Mouse (Mus musculus): Measurements from ENCODE around the gene Cops2.
A peak's percentile ranks its signal among the peaks of the same experiment; 100 is the strongest.

The Cops2 gene

GRCm38 (mm10) chr2:125858521-125859280 is at the start of gene Cops2, which contains the start of gene Galk2:
Cops2 (minus strand) TSS chr2:125859139.
Galk2 (plus strand) TSS chr2:125859109.
- DNase-seq (ENCODE audit: low spot score): peak; percentile 92

DNA sequence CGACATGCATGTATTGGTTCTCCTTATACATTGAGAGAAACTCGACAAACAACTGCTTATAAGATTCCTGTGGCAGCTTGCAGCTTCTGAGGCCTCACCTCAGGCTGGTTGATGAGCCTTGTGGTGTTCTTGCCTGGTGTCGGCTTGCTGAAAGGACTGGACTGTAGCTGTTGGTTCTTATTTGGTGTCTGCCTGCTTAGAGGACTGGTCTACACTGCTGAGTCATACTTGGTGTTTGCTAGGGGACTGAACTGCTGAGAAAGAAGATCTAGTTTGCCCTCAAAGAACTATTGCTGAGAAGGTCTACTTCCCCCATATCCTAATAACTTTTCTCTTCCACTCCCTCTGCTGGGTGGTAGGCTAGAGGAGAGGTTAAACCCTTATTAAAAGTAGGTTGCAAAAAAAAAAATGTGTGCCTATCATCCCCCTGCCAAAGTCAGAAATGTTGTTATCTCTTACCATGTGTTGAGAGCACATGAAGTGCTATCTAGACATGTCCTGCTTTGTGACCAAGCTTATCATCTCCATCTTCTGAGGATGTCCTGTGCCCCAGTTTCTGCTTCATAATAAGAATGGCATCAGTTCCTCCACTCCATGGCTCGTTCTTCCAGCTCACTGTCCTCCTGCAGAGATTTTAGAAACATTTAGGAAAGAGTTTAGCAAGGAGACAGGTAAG is 48.8 kb upstream of the Cops2 start:
- DNase-seq (ENCODE audit: low spot score): no peak

- no peak for DNase-seq (ENCODE audit: low spot score)
Observed at GRCm38 (mm10) chr2:125906407-125907066, 47.6 kb upstream of the Cops2 start.

DNA sequence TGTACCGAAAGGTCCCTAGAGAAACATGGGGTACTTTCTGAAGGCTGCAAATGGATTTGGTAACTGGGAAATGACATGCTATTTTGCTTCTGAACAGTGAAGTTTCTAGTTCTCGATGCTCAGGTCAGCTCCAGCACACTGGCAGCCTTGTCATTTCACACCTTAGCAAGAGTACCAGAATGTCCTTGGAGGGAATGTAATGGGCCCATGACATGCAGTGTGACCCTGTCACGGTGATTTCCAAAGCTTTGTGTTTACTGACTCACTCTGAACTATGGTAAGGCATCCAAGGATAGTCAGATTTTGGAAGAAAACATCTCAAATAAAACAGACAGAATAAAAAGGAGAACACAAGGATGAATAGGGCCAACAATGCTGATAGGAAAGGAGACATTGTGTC is 42.5 kb upstream of the Cops2 start:
- no peak for DNase-seq (ENCODE audit: low spot score)

GRCm38 (mm10) chr2:125900797-125901410 is 42.0 kb upstream of the Cops2 start:
- DNase-seq (ENCODE audit: low spot score): no peak

DNA sequence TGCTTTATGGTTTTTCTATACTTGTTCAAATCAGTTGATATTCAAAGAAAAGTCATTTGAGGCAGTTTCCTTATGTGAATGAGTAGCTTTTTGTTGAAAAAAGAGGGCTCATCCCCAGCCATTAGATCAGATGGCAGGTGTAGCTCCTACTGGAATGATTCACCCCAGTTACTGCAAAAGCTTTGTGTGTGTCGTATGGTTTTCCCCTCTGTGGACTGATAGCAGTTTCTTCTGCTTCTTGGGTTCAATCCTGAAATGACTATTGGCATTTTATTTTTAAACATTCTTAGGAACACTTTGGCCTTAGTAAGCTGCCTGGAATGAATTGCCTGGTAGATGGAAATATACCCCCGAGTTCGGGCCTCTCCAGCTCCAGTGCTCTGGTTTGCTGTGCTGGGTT is 37.4 kb upstream of the Cops2 start:
- no peak for DNase-seq (ENCODE audit: low spot score)

GRCm38 (mm10) chr2:125895099-125895498 is 36.2 kb upstream of the Cops2 start:
- DNase-seq (ENCODE audit: low spot score): no peak

GRCm38 (mm10) chr2:125893096-125893495 is 34.2 kb upstream of the Cops2 start:
- DNase-seq (ENCODE audit: low spot score): no peak

GRCm38 (mm10) chr2:125885891-125886576 is 27.1 kb upstream of the Cops2 start:
- DNase-seq (ENCODE audit: low spot score): no peak

DNA sequence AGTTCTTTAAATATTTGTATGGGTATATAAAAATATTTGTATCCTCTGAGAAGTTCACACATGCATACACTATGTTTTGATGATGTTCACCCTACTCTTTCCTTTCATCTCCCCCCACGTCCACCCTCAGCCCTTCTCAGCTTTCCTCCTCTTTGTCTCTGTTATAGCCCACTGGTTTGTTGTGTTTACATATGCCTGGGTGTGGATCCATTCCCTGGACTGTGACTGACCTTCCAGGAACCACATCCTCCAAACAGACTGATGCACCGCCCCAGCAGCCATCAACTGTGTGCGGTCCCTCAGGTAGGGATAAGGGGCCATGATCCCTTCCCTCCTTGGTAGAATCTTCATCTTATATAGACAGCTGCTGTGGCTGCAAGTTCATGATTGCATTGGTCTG is 11.2 kb upstream of the Cops2 start:
- no peak for DNase-seq (ENCODE audit: low spot score)

- no peak for DNase-seq (ENCODE audit: low spot score)
Observed at GRCm38 (mm10) chr2:125868301-125868700, 9.4 kb upstream of the Cops2 start.

DNA sequence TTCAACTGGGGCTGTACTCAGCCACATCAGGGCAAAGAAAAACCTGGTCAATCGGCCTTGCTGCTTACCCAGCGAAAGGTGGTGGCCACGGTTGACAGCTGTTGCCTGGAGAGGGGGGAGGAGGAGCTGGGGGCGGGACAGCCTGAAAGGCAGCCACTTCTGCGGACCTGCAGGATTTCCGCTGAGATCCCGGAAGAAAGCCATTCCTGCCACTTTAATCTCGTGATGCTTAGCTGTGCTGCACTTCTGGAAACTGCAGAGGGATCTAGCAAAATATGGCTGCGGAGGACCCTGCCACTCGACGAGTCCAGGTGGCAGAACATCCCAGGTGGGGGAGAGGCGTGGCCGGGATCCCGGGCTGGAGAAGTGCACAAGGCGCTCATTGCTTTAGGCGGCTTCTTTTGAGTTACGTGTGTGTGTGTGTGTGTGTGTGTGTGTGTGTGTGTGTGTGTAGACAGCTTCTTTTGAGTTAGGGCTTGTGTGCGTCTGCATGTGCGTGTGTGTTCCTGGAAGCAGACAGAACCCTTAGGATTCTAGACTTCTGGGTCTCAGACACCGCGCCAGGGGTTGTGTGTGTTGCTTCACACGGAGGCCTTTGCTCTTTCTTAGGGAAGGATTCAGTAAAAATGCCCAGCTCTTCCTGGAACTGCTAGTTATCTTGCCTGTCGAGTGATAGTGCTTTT is 7.3 kb upstream of the Cops2 start:
- no peak for DNase-seq (ENCODE audit: low spot score)

- no peak for DNase-seq (ENCODE audit: low spot score)
Observed at GRCm38 (mm10) chr2:125865585-125865984, 6.6 kb upstream of the Cops2 start.

- no peak for DNase-seq (ENCODE audit: low spot score)
Observed at GRCm38 (mm10) chr2:125864551-125864950, 5.6 kb upstream of the Cops2 start.

DNA sequence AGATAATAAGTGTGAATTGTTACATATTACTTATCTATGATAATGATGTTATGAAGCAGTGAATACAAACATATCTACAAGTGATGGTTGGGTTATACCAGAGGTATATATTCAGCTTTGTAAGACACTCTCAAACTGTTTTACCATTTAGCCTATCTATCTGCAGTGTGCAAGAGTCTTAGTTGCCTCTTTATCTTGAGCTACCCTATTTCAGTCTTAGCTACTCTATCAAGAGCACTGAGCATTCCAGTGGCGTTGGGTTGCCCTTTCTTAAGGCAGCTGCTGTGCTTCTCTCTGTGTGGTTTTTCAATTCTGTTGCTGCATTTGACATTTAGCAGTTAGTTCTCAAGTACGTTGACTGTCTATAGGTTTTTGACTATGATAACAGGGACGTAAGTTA is 4.9 kb upstream of the Cops2 start:
- no peak for DNase-seq (ENCODE audit: low spot score)

GRCm38 (mm10) chr2:125857707-125858106 is 1.2 kb downstream of the Cops2 start:
- no peak for DNase-seq (ENCODE audit: low spot score)

- DNase-seq (ENCODE audit: low spot score): no peak
Observed at GRCm38 (mm10) chr2:125851237-125851636, 7.7 kb downstream of the Cops2 start.

DNA sequence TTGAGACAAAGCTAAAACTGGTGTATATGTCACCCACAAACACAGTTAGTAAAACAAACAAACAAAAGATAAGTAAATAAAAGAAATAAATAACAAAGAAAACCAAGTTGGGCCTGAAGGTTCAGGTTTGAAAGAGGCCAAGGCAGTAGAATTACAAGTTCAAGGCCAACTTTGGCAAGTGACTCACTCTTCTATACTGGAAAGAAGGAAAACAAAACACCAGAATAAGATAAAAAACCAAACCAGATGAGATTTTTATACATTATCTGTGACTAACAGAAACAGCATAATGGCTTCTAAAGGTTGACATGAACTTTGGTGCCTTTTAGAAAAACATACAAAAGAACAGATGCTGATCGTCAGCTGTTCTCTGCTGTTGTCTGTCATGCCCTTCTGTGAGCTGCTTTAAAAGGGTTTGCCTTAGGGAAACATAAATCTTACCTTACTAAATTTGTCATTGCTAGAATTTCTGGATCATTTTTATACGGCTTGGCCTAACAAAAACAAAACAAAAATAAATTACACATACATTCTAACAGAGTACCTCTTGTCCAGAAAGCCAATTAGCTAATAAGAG is 20.1 kb downstream of the Cops2 start:
- DNase-seq (ENCODE audit: low spot score): no peak

GRCm38 (mm10) chr2:125838091-125838490 is 20.8 kb downstream of the Cops2 start:
- no peak for DNase-seq (ENCODE audit: low spot score)

- no peak for DNase-seq (ENCODE audit: low spot score)
Observed at GRCm38 (mm10) chr2:125829924-125830323, 29.0 kb downstream of the Cops2 start.

- no peak for DNase-seq (ENCODE audit: low spot score)
Observed at GRCm38 (mm10) chr2:125827898-125828297, 31.0 kb downstream of the Cops2 start.
